Mouse (Mus musculus) G1E (cell line): ENCODE data around the gene Pfkfb3. TPM values are rescaled to one million over a fixed set of nuclear protein-coding genes. Genes with fewer than 3 reads are reported as not detected.
A peak's percentile ranks its signal among the peaks of the same experiment; 100 is the strongest.

Experiments
- ATAC-seq: 2 replicates; pipeline ENCODE4 v1.8.0; 2016; ENCODE audit warnings: mild to moderate bottlenecking; ENCODE audit not compliant: insufficient number of reproducible peaks, poor library complexity, low FRiP score, severe bottlenecking; ENCODE audit errors: extremely low read depth
- DNase-seq: peaks from one replicate; pipeline ENCODE4 v3.0.0; 2012; ENCODE audit warnings: low spot score
- H3K27me3 ChIP-seq: 2 replicates; pipeline ENCODE4 v1.6.1; 2012; ENCODE audit warnings: mild to moderate bottlenecking, low read length, inconsistent platforms; ENCODE audit not compliant: insufficient read depth
- H3K36me3 ChIP-seq: replicated peaks from 2 replicates; pipeline ENCODE3; 2012; ENCODE audit warnings: mild to moderate bottlenecking, inconsistent platforms
- H3K4me1 ChIP-seq: 2 replicates; pipeline ENCODE4 v1.6.1; 2012; ENCODE audit warnings: low read depth, low read length, inconsistent platforms, mixed read lengths; ENCODE audit not compliant: insufficient read depth
- H3K4me3 ChIP-seq: 2 replicates; pipeline ENCODE4 v1.5.1; 2012; ENCODE audit warnings: low read depth, mild to moderate bottlenecking, inconsistent platforms, low read length, moderate library complexity, mixed read lengths
- H3K9me3 ChIP-seq: replicated peaks from 2 replicates; pipeline ENCODE4 v1.6.1; 2012; ENCODE audit warnings: inconsistent platforms
- CTCF ChIP-seq: IDR thresholded peaks from 2 replicates; pipeline ENCODE4 v1.5.1; 2012; ENCODE audit warnings: low read depth, low read length, inconsistent platforms, mixed read lengths
- GATA1 ChIP-seq: IDR thresholded peaks from 2 replicates; pipeline ENCODE4 v1.6.1; 2012; ENCODE audit warnings: borderline replicate concordance, low read length, inconsistent platforms, mixed read lengths
- GATA2 ChIP-seq: IDR thresholded peaks from 2 replicates; pipeline ENCODE4 v1.6.1; 2012; ENCODE audit warnings: low read depth, low read length, inconsistent platforms, borderline replicate concordance
- POLR2AphosphoS5 ChIP-seq: IDR thresholded peaks from 2 replicates; pipeline ENCODE4 v1.6.1; 2012; ENCODE audit warnings: low read depth, low read length, inconsistent platforms; ENCODE audit not compliant: insufficient replicate concordance
- TAL1 ChIP-seq: conservative IDR thresholded peaks from 2 replicates; pipeline ENCODE4 v1.6.1; 2012; ENCODE audit warnings: low read depth, low read length, inconsistent platforms, mixed read lengths
- polyA plus RNA-seq: library from polyadenylated mRNA; stranded (reverse); fragments of >175 nt; gene quantifications from 2 replicates; pipeline ENCODE4 v1.2.3, GENCODE M21; 2012
- total RNA-seq, 2 experiments: library from RNA; stranded (forward) in 1 of 2; stranded (reverse) in 1 of 2; fragments of 200-1000 nt in 1 of 2; fragments of >200 nt in 1 of 2; fragmentation: Nextera tagmentation in 1 of 2; gene quantifications; 2 replicates each; pipeline ENCODE4 v1.2.3; 2014 to 2017

The Pfkfb3 gene
- total and polyA plus RNA-seq, 3 experiments: 1.1 TPM; not detected in 2

DNA sequence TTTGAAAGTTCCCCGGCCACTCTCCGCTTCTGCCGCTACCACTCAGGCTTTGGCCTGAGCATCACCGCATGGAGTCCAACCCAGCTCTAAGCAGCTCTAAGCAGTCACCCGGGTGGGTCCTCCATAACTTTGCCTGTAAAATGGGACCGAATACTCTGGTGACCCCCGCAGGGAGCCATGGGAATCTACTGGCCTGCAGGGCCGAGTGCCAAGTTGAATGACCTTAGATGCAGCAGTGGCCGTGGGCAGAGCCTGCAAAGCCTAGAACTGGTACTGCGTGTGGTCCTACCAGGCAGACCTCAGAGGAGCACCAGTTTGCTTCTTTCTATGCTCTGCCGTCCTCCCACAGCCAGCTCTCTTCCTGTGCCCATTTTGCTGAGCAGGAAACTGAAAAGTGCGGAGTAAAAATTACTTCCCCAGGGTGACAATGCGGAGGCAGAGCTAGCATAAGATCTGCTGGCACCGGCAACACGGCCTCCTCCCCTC lies 868 bp downstream of the Pfkfb3 start:
- TF ChIP-seq POLR2AphosphoS5: no peak
- no peak for TF ChIP-seq TAL1
- no peak for TF ChIP-seq GATA2
- TF ChIP-seq CTCF: no peak
- TF ChIP-seq GATA1: no peak
- no peak overlapping the region for H3K4me3 ChIP-seq
- H3K27me3 ChIP-seq: peaks cover 23% of the 10 kb centered on the region
- no peaks in the 10 kb centered on the region for H3K4me1 ChIP-seq
- no peak for DNase-seq
- H3K9me3 ChIP-seq: no peaks in the 10 kb centered on the region
- no peaks in the 10 kb centered on the region for H3K36me3 ChIP-seq
- ATAC-seq: no peak

DNA sequence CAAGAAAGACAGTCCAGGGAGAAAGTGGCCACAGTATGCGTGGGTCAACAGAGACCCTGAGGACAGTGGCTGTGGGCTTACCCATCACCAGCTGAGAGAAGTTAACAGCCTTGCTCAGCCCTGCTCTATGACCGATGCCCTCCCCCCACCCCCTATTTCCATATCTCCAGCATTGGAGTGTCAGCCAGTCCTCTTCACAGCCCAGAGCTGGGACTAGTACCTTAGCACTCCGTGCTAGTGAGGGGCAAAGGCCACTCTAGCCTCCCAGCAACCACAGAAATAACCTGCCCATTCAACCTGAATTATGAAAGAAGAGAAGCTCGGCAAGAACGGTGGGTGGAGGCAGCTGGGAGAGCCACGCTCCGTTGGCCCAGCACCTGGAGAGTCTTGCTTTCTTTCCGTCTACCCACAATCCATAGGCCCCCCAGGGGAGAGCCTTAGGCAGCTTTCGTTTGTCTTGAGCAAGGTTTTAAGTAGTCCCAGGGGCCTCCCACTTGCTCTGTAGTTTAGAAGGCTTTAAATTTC lies 1.5 kb downstream of the Pfkfb3 start:
- DNase-seq (no peak), ATAC-seq (no peak)
- Histone ChIP-seq H3K4me3 (no peak overlapping the region), H3K27me3 (peaks cover 23% of the 10 kb centered on the region), H3K36me3 (no peaks in the 10 kb centered on the region), H3K9me3 (no peaks in the 10 kb centered on the region), H3K4me1 (no peaks in the 10 kb centered on the region)
- TF ChIP-seq GATA2: no peak
- no peak for TF ChIP-seq TAL1
- TF ChIP-seq CTCF: no peak

DNA sequence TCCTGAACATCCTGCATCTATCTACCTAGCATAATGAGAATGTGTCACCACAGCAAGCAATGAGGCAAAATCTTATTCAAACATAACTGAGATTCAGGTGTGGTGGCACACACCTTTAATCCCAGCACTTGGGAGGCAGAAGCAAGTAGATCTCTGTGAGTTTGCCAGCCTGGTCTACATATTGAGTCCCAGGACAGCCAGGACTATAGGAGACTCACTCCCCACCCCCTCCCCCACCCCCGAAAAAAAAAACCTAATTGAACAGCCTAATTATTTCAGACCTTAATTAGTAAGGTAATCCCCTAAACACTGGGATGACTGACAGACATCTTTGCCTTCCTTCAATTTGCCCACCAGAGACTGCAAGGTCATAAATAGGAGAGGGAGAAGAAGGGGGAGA lies 2.2 kb downstream of the Pfkfb3 start:
- H3K27me3 ChIP-seq: peaks cover 23% of the 10 kb centered on the region
- H3K9me3 ChIP-seq: no peaks in the 10 kb centered on the region
- TF ChIP-seq GATA2 (no peak), CTCF (no peak), POLR2AphosphoS5 (no peak), GATA1 (no peak), TAL1 (no peak)
- no peaks in the 10 kb centered on the region for H3K4me1 ChIP-seq
- no peaks in the 10 kb centered on the region for H3K36me3 ChIP-seq
- ATAC-seq (no peak), DNase-seq (no peak)
- H3K4me3 ChIP-seq: no peak overlapping the region

DNA sequence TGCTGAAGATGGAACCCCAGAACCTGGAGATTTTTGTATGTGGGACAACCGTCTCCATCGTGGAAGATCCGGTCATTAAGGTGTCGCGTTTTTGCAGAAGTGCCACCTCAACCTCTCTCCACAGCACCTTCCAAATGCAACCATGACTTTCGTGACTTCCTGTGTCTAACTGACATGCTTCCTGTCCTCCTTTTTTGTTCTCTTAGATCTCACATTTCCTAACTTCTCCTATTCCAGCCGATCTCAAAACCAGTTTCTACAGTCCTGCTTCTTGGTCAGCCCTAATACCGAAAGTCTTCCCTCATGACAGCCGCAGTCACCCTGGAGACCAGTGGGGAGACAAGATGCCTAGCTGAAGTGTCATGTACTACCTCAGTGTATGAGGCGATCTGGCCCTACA lies 5.4 kb downstream of the Pfkfb3 start:
- Histone ChIP-seq H3K4me3 (no peak overlapping the region), H3K27me3 (peaks cover 12% of the 10 kb centered on the region), H3K36me3 (no peaks in the 10 kb centered on the region), H3K4me1 (no peaks in the 10 kb centered on the region), H3K9me3 (no peaks in the 10 kb centered on the region)
- DNase-seq (no peak), ATAC-seq (no peak)
- TF ChIP-seq TAL1 (no peak), POLR2AphosphoS5 (no peak), GATA1 (no peak), CTCF (no peak), GATA2 (no peak)

DNA sequence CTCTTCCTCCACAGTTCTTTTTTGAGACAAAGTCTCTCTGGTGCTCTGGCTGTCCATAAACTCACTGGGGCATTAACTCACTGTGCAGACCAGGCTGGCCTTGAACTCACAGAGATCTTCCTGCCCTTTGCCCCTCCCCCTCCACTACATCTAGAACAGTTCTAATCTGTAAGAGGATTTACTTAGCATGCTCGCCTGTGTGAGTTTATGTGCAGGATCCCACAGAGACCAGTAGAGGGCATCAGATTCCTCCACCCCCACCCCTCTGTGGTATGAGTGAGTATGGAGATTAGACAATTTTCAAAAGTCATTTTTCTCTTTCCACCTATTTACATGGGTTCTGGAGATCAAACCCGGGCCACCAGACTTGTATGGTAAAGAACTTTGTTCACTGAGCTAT lies 6.3 kb downstream of the Pfkfb3 start:
- ATAC-seq: no peak
- Histone ChIP-seq H3K36me3 (no peaks in the 10 kb centered on the region), H3K4me3 (no peak overlapping the region), H3K9me3 (no peaks in the 10 kb centered on the region), H3K4me1 (no peaks in the 10 kb centered on the region), H3K27me3 (0 out of 2 replicates have a peak, but pooled peaks cover 4% of the 10 kb centered on the region)
- TF ChIP-seq POLR2AphosphoS5 (no peak), CTCF (no peak), GATA1 (no peak), TAL1 (no peak), GATA2 (no peak)
- DNase-seq: peak; percentile 9

DNA sequence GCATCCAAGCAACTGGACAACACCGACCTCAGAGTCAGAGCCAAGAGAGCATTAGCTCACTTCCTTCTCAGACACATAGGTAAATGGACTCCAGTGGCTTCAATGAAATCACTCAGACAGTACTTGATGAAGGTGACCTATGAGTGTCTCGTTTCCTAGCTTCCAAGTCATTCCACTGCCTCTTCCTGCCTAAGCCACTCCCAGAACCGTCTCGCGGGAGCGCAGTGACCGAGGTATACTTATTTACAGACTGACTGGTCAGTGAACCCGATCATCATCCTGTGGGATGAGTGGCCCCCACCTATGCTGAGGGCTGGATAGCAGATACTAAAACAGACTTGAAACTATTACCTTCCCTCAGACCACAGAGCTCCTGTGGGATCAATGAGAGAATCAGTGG lies 7.8 kb downstream of the Pfkfb3 start:
- TF ChIP-seq GATA1 (no peak), TAL1 (no peak), POLR2AphosphoS5 (no peak), GATA2 (no peak), CTCF (no peak)
- Histone ChIP-seq H3K36me3 (no peaks in the 10 kb centered on the region), H3K9me3 (no peaks in the 10 kb centered on the region), H3K27me3 (0 out of 2 replicates have a peak, but pooled peaks cover 4% of the 10 kb centered on the region), H3K4me1 (no peaks in the 10 kb centered on the region), H3K4me3 (no peak overlapping the region)
- ATAC-seq (no peak), DNase-seq (no peak)

DNA sequence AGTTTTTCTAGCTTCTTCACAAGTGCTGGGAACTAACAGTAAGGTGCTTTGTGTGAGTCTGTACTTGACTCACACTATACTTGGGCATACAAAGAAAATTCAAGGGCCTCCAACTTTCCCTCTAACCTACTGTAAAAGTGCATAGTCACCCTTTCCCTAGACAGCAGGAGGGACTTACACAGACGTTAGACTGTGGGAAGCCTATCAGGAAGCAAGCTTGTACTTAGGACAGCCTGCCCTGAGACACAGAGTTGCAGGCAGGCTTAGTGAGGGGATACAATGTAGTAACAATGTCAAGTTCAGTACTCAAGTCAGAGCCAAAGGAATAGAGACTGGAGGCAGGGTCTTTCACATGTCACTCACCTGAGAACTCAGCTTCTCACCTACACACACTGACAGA lies 8.5 kb downstream of the Pfkfb3 start:
- no peaks in the 10 kb centered on the region for H3K4me1 ChIP-seq
- TF ChIP-seq CTCF (no peak), GATA2 (no peak), POLR2AphosphoS5 (no peak), TAL1 (no peak)
- ATAC-seq (no peak), DNase-seq (no peak)
- H3K4me3 ChIP-seq: no peak overlapping the region
- H3K27me3 ChIP-seq: peaks cover 7% of the 10 kb centered on the region; the same call in 1 of the 2 replicates
- no peaks in the 10 kb centered on the region for H3K36me3 ChIP-seq
- no peaks in the 10 kb centered on the region for H3K9me3 ChIP-seq
